Mouse (Mus musculus): ENCODE measurements around the gene Cpvl. TPM values are rescaled to one million over a fixed set of nuclear protein-coding genes. Genes with fewer than 3 reads are reported as not detected.

Gene Cpvl
- polyA plus RNA-seq, 2 experiments: 0.20 to 0.21 TPM

GRCm38 (mm10) chr6:54012163-54012562 lies 33.7 kb upstream of the Cpvl start:
- TF ChIP-seq POLR2A (IDR thresholded peaks at IDR 0.05; ENCODE audit: borderline replicate concordance, extremely low read depth, insufficient read depth, insufficient read length): no peak
- 96% methylated on average over 1 of the region's 1 CpGs for WGBS
- Histone ChIP-seq H3K9ac (ENCODE audit: low read depth, low read length, severe bottlenecking) (no peak overlapping the region), H3K9me3 (ENCODE audit: control insufficient read depth, low read length) (no peaks in the 10 kb centered on the region), H3K4me3 (replicated peaks; ENCODE audit: low read length) (no peak overlapping the region), H3K36me3 (ENCODE audit: control insufficient read depth, insufficient read depth, low read length) (no peaks in the 10 kb centered on the region), H3K27me3 (ENCODE audit: control insufficient read depth, insufficient read depth, low read length) (no peaks in the 10 kb centered on the region), H3K27ac (replicated peaks; ENCODE audit: low read depth, low read length) (no peak overlapping the region), H3K4me1 (ENCODE audit: control insufficient read depth, insufficient read depth, low read length) (peaks cover 14% of the 10 kb centered on the region; the same call in 1 of the 2 replicates), H3K4me2 (replicated peaks; ENCODE audit: low read depth, low read length, severe bottlenecking) (no peak overlapping the region)
- ATAC-seq (ENCODE audit: low FRiP score, low read depth) (no peak), DNase-seq (ENCODE audit: low spot score) (no peak)

- no peak for TF ChIP-seq POLR2A (IDR thresholded peaks at IDR 0.05; ENCODE audit: borderline replicate concordance, extremely low read depth, insufficient read depth, insufficient read length)
- Histone ChIP-seq H3K4me2 (replicated peaks; ENCODE audit: low read depth, low read length, severe bottlenecking) (no peak overlapping the region), H3K4me1 (ENCODE audit: control insufficient read depth, insufficient read depth, low read length) (peaks cover 14% of the 10 kb centered on the region; the same call in 1 of the 2 replicates), H3K36me3 (ENCODE audit: control insufficient read depth, insufficient read depth, low read length) (no peaks in the 10 kb centered on the region), H3K9me3 (ENCODE audit: control insufficient read depth, low read length) (no peaks in the 10 kb centered on the region), H3K27me3 (ENCODE audit: control insufficient read depth, insufficient read depth, low read length) (no peaks in the 10 kb centered on the region), H3K27ac (replicated peaks; ENCODE audit: low read depth, low read length) (no peak overlapping the region), H3K4me3 (replicated peaks; ENCODE audit: low read length) (no peak overlapping the region), H3K9ac (ENCODE audit: low read depth, low read length, severe bottlenecking) (no peak overlapping the region)
- WGBS: 31% methylated on average over 9 of the region's 9 CpGs
- ATAC-seq (ENCODE audit: low FRiP score, low read depth): no peak
- DNase-seq (ENCODE audit: low spot score): no peak
These were observed 31.9 kb upstream of the Cpvl start for GRCm38 (mm10) chr6:54010362-54010761.

GRCm38 (mm10) chr6:54009293-54009692 lies 30.8 kb upstream of the Cpvl start:
- Histone ChIP-seq H3K9ac (ENCODE audit: low read depth, low read length, severe bottlenecking) (no peak overlapping the region), H3K9me3 (ENCODE audit: control insufficient read depth, low read length) (no peaks in the 10 kb centered on the region), H3K4me2 (replicated peaks; ENCODE audit: low read depth, low read length, severe bottlenecking) (no peak overlapping the region), H3K4me1 (ENCODE audit: control insufficient read depth, insufficient read depth, low read length) (peaks cover 14% of the 10 kb centered on the region; the same call in 1 of the 2 replicates), H3K36me3 (ENCODE audit: control insufficient read depth, insufficient read depth, low read length) (no peaks in the 10 kb centered on the region), H3K27ac (replicated peaks; ENCODE audit: low read depth, low read length) (no peak overlapping the region), H3K4me3 (replicated peaks; ENCODE audit: low read length) (no peak overlapping the region), H3K27me3 (ENCODE audit: control insufficient read depth, insufficient read depth, low read length) (no peaks in the 10 kb centered on the region)
- DNase-seq (ENCODE audit: low spot score): no peak
- 35% methylated on average over 4 of the region's 4 CpGs for WGBS
- TF ChIP-seq POLR2A (IDR thresholded peaks at IDR 0.05; ENCODE audit: borderline replicate concordance, extremely low read depth, insufficient read depth, insufficient read length): no peak
- ATAC-seq (ENCODE audit: low FRiP score, low read depth): no peak

- Histone ChIP-seq H3K4me3 (replicated peaks; ENCODE audit: low read length) (no peak overlapping the region), H3K4me2 (replicated peaks; ENCODE audit: low read depth, low read length, severe bottlenecking) (no peak overlapping the region), H3K27me3 (ENCODE audit: control insufficient read depth, insufficient read depth, low read length) (no peaks in the 10 kb centered on the region), H3K27ac (replicated peaks; ENCODE audit: low read depth, low read length) (no peak overlapping the region), H3K9me3 (ENCODE audit: control insufficient read depth, low read length) (no peaks in the 10 kb centered on the region), H3K36me3 (ENCODE audit: control insufficient read depth, insufficient read depth, low read length) (no peaks in the 10 kb centered on the region), H3K4me1 (ENCODE audit: control insufficient read depth, insufficient read depth, low read length) (peaks cover 14% of the 10 kb centered on the region; the same call in 1 of the 2 replicates), H3K9ac (ENCODE audit: low read depth, low read length, severe bottlenecking) (no peak overlapping the region)
- TF ChIP-seq POLR2A (IDR thresholded peaks at IDR 0.05; ENCODE audit: borderline replicate concordance, extremely low read depth, insufficient read depth, insufficient read length): no peak
- DNase-seq (ENCODE audit: low spot score) (no peak), ATAC-seq (ENCODE audit: low FRiP score, low read depth) (no peak)
- 81% methylated on average over 16 of the region's 16 CpGs for WGBS
These were observed 30.1 kb upstream of the Cpvl start for GRCm38 (mm10) chr6:54008448-54009120.

GRCm38 (mm10) chr6:54005302-54005701 lies 26.8 kb upstream of the Cpvl start:
- 59% methylated on average over 4 of the region's 4 CpGs for WGBS
- H3K27me3 ChIP-seq (ENCODE audit: control insufficient read depth, insufficient read depth, low read length): no peaks in the 10 kb centered on the region
- H3K9ac ChIP-seq (ENCODE audit: low read depth, low read length, severe bottlenecking): no peak overlapping the region
- H3K9me3 ChIP-seq (ENCODE audit: control insufficient read depth, low read length): no peaks in the 10 kb centered on the region
- H3K4me3 ChIP-seq (replicated peaks; ENCODE audit: low read length): no peak overlapping the region
- no peak overlapping the region for H3K27ac ChIP-seq (replicated peaks; ENCODE audit: low read depth, low read length)
- H3K4me2 ChIP-seq (replicated peaks; ENCODE audit: low read depth, low read length, severe bottlenecking): no peak overlapping the region
- ATAC-seq (ENCODE audit: low FRiP score, low read depth) (no peak), DNase-seq (ENCODE audit: low spot score) (no peak)
- TF ChIP-seq POLR2A (IDR thresholded peaks at IDR 0.05; ENCODE audit: borderline replicate concordance, extremely low read depth, insufficient read depth, insufficient read length): no peak
- H3K4me1 ChIP-seq (ENCODE audit: control insufficient read depth, insufficient read depth, low read length): peaks cover 11% of the 10 kb centered on the region; the same call in 1 of the 2 replicates
- no peaks in the 10 kb centered on the region for H3K36me3 ChIP-seq (ENCODE audit: control insufficient read depth, insufficient read depth, low read length)
